Mouse (Mus musculus) induced T-regulatory cell, adult 2 months (primary cell): ENCODE data around the gene Fam129b.

Source experiments
- DNase-seq: peaks from one replicate; pipeline ENCODE4 v3.0.0-alpha.2; 2012; ENCODE audit warnings: low read depth

The Fam129b gene

DNA sequence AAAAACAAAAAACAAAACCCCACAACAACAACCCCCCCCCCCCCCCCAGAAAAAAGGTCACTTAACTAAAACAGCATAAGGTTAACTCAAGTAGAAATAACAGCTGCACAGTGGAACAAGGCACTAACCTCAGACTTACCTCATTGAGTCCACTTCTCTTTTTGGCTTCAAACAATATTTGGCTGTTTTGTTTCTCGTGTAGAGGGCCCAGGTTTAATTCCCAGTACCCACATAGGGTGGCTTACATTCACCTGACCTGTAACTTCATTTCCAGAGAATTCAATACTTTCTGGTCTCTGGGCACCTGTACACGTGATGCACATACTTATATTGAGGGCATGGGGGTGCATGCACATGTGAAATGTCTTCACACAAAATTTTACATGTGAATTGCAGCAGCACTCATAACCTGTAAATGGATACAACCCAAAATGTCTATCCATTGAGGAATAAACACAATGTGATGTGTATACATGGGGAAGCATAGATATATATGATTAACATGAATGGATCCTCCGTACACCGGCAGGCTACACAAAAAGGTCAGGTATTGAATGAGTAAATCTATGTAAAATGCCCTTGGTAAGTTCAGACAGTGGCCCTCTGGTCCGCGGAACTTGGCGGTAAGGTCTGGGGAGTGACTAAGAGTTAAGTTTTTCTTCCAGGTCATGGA lies 89.7 kb downstream of the Fam129b start:
- DNase-seq = peak; percentile 45

DNA sequence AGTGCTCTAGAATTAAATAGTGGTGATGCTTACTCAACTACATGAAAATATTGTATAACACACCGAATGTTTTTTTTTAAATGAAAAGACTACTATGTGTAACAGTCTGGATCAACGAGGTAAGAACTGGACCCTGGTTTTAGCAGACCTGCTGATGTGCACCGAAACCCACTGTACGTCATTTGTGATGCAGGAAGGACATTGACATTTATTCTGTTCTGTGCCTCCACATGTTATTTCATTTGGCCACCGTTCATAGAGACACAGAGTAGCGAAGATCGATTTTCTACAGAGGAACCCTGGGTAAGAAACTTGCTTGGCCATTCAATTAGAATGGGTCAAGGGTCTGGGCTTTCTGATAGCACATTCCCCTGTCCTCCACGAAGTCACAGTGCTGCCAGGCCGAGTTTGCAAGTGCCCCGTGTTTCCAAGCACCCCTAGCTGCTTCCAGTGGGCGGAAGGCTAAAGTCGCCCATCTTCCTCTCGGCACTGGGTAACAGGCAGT lies 90.3 kb downstream of the Fam129b start:
- DNase-seq = peak; percentile 58

DNA sequence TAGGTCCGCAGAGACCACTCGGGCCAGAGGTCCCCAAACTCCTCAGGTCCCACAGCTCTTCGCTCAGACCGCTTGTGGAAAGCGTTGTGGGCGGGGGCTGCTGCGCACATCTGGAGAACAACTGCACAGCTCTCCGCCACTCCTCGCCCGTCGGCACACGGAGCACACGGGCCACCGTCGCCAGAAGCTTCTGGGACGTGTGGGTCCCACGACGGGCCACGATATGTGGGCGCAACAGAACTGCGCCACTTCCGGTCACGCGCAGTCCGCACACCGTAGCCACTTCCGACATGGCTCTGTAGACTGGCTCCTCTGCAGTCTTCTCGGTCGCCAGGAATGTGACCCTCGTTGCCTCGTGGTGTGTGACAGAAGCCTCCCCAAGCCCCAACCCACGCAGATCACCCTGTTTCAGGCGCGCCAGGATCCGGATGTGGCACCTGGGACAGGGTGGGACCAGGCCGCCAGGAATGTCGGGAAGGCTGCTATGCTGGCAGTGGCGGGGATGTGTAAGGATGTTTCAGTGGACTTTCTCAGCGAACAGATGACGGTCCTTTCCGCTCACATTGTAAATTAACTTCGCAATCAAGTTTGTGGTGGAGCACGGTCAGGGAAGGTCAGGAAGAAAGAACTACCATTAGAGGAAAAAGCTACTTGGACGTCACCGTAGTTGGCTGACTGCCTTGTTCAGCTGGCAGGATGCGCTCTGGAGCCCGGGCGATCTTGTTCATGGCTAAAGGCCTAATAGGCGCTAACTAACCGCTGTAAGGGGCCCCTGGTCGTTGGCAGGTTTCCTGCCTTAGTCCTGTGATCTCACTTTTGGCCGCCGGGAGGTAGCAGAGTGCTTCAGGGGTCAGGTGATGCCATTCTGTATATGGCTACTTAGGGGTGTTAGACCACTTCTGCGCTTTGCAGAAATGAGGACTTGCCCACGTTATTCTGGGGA lies 91.0 kb downstream of the Fam129b start:
- peak; percentile 88 for DNase-seq

DNA sequence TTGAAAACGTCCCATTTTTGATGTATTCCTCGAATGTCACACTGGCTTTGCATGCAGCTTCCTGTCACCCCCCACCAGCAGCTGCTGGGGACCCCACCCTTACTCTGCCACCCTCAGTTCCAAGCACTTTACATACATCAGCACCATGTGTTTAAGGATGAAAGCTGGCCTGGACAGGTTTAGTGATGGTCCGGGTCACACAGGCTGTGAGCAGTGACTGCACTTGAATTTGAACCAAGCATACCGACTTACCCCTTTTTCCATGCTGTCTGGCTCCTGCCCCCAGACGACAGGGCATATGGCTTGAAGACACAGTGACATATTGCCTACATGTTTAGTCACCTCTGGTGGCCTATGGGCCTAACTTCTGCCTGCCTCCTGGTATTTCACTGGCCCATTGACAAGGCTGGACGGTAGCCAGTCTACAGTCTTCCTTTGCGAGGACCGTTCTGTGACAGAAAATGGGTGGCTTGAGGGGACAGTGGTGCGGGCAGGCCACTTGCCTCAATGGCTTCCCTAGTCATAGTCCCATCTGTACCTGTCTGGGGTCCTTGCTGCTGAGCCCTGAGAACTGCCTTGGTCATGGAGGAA lies 92.2 kb downstream of the Fam129b start:
- no peak for DNase-seq

DNA sequence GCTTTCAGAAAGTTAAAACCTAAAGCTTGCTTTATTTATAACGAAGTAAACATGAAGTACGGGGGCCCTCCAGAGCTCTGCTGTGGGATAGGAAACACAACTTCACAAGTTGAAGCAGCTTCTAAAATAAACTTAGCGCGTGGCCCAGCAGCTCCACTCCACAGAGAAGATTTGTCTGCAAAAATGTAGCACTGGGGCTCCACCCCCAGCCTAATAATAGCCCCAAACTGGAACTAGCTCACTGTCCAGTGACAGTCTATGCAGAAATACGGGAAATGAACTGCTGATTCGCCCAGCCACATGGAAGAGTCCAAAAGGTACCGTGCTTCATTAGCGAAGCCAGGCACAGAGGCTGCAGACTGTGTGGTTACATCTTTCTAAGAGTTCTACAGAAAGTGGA lies 93.4 kb downstream of the Fam129b start:
- no peak for DNase-seq

DNA sequence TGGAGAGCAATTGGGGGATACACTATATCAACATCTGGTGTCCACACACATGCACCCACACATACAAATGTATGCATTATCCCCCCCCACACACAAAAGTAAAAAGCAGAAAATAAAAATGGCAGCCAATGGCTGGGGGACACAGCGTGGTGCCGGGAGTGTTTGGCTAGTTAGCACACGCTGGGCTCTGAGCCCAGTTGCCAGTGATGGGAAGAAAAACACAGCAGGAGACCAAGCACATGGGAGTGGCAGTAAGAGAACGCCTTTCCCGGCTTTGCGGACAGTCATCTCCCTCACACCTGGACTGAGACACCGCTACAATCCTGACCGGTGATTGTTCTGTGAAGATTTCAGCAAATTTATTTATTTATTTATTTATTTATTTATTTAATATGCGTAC lies 95.3 kb downstream of the Fam129b start:
- DNase-seq = no peak

DNA sequence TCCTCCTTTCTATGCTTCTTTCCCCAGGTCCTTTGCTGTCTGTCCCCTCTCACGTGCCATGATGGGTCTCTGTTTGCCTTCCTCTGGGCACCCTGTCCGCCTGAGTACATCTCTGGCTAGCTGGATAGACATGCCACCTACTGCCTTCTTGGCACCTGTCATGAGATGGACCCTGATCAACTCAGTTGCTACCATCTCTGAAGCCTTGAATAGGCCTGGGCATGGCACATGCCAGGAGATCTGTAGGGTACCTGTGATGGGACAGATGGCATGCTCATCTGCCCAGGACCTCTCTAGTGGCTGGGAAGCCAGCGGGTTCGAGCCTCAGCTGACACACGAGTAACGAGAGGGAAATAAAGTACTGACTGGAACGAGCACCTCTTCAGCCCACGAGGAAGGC lies 98.3 kb downstream of the Fam129b start:
- DNase-seq = no peak
